Mouse (Mus musculus): ENCODE results near the gene Ninj1.

- no peak for TF ChIP-seq E2F4 (IDR thresholded peaks at IDR 0.05; ENCODE audit: insufficient read depth)
- no peak for TF ChIP-seq POLR2A (IDR thresholded peaks at IDR 0.05; ENCODE audit: insufficient read length, low read depth)
- TF ChIP-seq MYOG (IDR thresholded peaks at IDR 0.05; ENCODE audit: control insufficient read depth in 1 of 3, insufficient read depth in 1 of 3, insufficient read length in 2 of 3, low read depth in 2 of 3), result no peak
- TF ChIP-seq USF1 (IDR thresholded peaks at IDR 0.05; ENCODE audit: low read depth), result no peak
- TF ChIP-seq POLR2AphosphoS2 (IDR thresholded peaks at IDR 0.05; ENCODE audit: insufficient read length, low read depth), result no peak
- TF ChIP-seq TCF12 (IDR thresholded peaks at IDR 0.05; ENCODE audit: insufficient read depth, poor library complexity, severe bottlenecking), result no peak
- no peak for TF ChIP-seq TCF3 (IDR thresholded peaks at IDR 0.05; ENCODE audit: insufficient read length, low read depth)
- TF ChIP-seq REST (IDR thresholded peaks at IDR 0.05; ENCODE audit: insufficient read depth, insufficient read length), result no peak
- TF ChIP-seq MAX (IDR thresholded peaks at IDR 0.05; ENCODE audit: low read depth), result no peak
- no peak for TF ChIP-seq MYOD1 (IDR thresholded peaks at IDR 0.05; ENCODE audit: control insufficient read depth in 1 of 3, insufficient read length in 2 of 3, low read depth in 2 of 3)
- no peak for TF ChIP-seq CEBPB (IDR thresholded peaks at IDR 0.05; ENCODE audit: insufficient read depth, poor library complexity, severe bottlenecking)
- no peak for TF ChIP-seq SRF (IDR thresholded peaks at IDR 0.05; ENCODE audit: control insufficient read depth, insufficient read length, low read depth)
Observed at GRCm38 (mm10) chr13:49202556-49202955, 15.3 kb downstream of the Ninj1 start.
